Mouse (Mus musculus) ES-Bruce4 (cell line): ENCODE results near the gene Foxn4. TPM values are rescaled to one million over a fixed set of nuclear protein-coding genes. Genes with fewer than 3 reads are reported as not detected.

Source experiments
- H3K27ac ChIP-seq: 2 replicates; pipeline ENCODE4 v1.5.1; 2012; ENCODE audit warnings: low read length, inconsistent platforms; ENCODE audit not compliant: insufficient read depth
- H3K27me3 ChIP-seq: 2 replicates; pipeline ENCODE4 v1.6.1; 2012; ENCODE audit warnings: mild to moderate bottlenecking, low read length, inconsistent platforms; ENCODE audit not compliant: control insufficient read depth, poor library complexity, insufficient read depth, severe bottlenecking
- H3K36me3 ChIP-seq: 2 replicates; pipeline ENCODE4 v1.6.1; 2012; ENCODE audit warnings: inconsistent platforms, mild to moderate bottlenecking, low read length, moderate library complexity; ENCODE audit not compliant: control insufficient read depth, poor library complexity, insufficient read depth, severe bottlenecking
- H3K4me1 ChIP-seq: one replicate; pipeline ENCODE4 v1.8.1; 2011; ENCODE audit warnings: low read length; ENCODE audit not compliant: control insufficient read depth, insufficient read depth
- H3K4me3 ChIP-seq: 2 replicates; pipeline ENCODE4 v1.5.1; 2011; ENCODE audit warnings: low read depth, mild to moderate bottlenecking, low read length
- H3K9ac ChIP-seq: 2 replicates; pipeline ENCODE4 v1.6.1; 2012; ENCODE audit warnings: low read depth, mild to moderate bottlenecking, inconsistent platforms; ENCODE audit not compliant: poor library complexity, severe bottlenecking
- H3K9me3 ChIP-seq: replicated peaks from 2 replicates; pipeline ENCODE4 v1.6.1; 2012; ENCODE audit warnings: mild to moderate bottlenecking, low read length, inconsistent platforms; ENCODE audit not compliant: control insufficient read depth, poor library complexity, insufficient read depth, severe bottlenecking
- CTCF ChIP-seq: IDR thresholded peaks from one replicate; pipeline ENCODE4 v1.8.1; 2011; ENCODE audit warnings: low read depth, low read length
- EP300 ChIP-seq: IDR thresholded peaks from 2 replicates; pipeline ENCODE4 v1.6.1; 2011; ENCODE audit warnings: low read depth, low read length; ENCODE audit not compliant: insufficient read depth
- POLR2A ChIP-seq: IDR thresholded peaks from one replicate; pipeline ENCODE4 v1.8.1; 2011; ENCODE audit warnings: low read length; ENCODE audit not compliant: insufficient read depth
- polyA plus RNA-seq: library from polyadenylated mRNA; stranded (reverse); fragments of >200 nt; gene quantifications from 2 replicates; pipeline ENCODE4 v1.2.4, GENCODE M21; 2011; ENCODE audit warnings: low read depth; ENCODE audit not compliant: missing spikeins, insufficient read depth, insufficient read length

The Foxn4 gene
- polyA plus RNA-seq, 1 experiment = 3.7 TPM

DNA sequence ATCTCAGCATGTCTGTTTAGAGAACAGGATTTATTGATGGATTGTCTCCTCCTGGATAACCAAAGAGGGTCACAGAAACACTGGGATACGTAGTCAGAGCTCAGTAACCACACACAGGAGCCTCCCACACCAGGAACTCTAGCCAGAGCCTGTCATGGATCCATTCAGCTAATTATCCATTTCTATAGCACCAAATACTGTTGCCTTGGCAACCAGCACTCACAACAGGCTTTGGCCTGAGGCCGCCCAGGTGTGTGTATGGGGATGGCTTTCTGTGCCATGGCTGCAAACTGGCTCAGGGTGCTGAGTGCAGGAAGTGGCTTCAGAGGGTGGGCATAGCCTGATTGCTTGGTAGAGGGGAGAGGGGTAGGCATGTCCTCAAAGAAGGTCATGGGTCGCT is 16.4 kb upstream of the Foxn4 start:
- Histone ChIP-seq H3K4me3 (no peak overlapping the region), H3K36me3 (no peaks in the 10 kb centered on the region), H3K9ac (no peak overlapping the region), H3K27ac (no peak overlapping the region), H3K4me1 (no peaks in the 10 kb centered on the region), H3K9me3 (no peaks in the 10 kb centered on the region), H3K27me3 (no peaks in the 10 kb centered on the region)
- TF ChIP-seq CTCF (no peak), POLR2A (no peak)

- Histone ChIP-seq H3K27me3 (no peaks in the 10 kb centered on the region), H3K4me1 (no peaks in the 10 kb centered on the region), H3K36me3 (no peaks in the 10 kb centered on the region), H3K9me3 (no peaks in the 10 kb centered on the region), H3K4me3 (peak within 1 kb of the TSS; percentile 9), H3K27ac (no peak within 1 kb of the TSS), H3K9ac (no peak within 1 kb of the TSS)
- TF ChIP-seq EP300 (no peak), CTCF (no peak), POLR2A (no peak)
Observed at GRCm38 (mm10) chr5:114288874-114289273, 15.3 kb upstream of the Foxn4 start, which contains the start of gene Myo1h. Myo1h (plus strand) TSS chr5:114289166.

- TF ChIP-seq EP300 (no peak), CTCF (no peak), POLR2A (no peak)
- Histone ChIP-seq H3K9ac (no peak overlapping the region), H3K9me3 (no peaks in the 10 kb centered on the region), H3K4me1 (no peaks in the 10 kb centered on the region), H3K4me3 (no peak overlapping the region), H3K27me3 (no peaks in the 10 kb centered on the region), H3K27ac (no peak overlapping the region), H3K36me3 (no peaks in the 10 kb centered on the region)
Observed at GRCm38 (mm10) chr5:114288396-114288795, 14.8 kb upstream of the Foxn4 start.

GRCm38 (mm10) chr5:114286872-114287571 is 13.4 kb upstream of the Foxn4 start:
- no peak overlapping the region for H3K27ac ChIP-seq
- no peaks in the 10 kb centered on the region for H3K9me3 ChIP-seq
- no peaks in the 10 kb centered on the region for H3K27me3 ChIP-seq
- H3K36me3 ChIP-seq = no peaks in the 10 kb centered on the region
- no peak overlapping the region for H3K4me3 ChIP-seq
- no peaks in the 10 kb centered on the region for H3K4me1 ChIP-seq
- H3K9ac ChIP-seq = no peak overlapping the region
- TF ChIP-seq EP300 (no peak), CTCF (no peak), POLR2A (no peak)

GRCm38 (mm10) chr5:114286102-114286501 is 12.5 kb upstream of the Foxn4 start:
- no peaks in the 10 kb centered on the region for H3K36me3 ChIP-seq
- no peak overlapping the region for H3K4me3 ChIP-seq
- H3K27ac ChIP-seq = no peak overlapping the region
- no peaks in the 10 kb centered on the region for H3K27me3 ChIP-seq
- H3K9me3 ChIP-seq = no peaks in the 10 kb centered on the region
- no peaks in the 10 kb centered on the region for H3K4me1 ChIP-seq
- no peak overlapping the region for H3K9ac ChIP-seq
- TF ChIP-seq EP300 = no peak
- no peak for TF ChIP-seq POLR2A
- peak; percentile 79 for TF ChIP-seq CTCF

- Histone ChIP-seq H3K27me3 (no peaks in the 10 kb centered on the region), H3K4me3 (no peak overlapping the region), H3K9me3 (no peaks in the 10 kb centered on the region), H3K4me1 (no peaks in the 10 kb centered on the region), H3K27ac (no peak overlapping the region), H3K9ac (no peak overlapping the region), H3K36me3 (no peaks in the 10 kb centered on the region)
- no peak for TF ChIP-seq EP300
- TF ChIP-seq POLR2A = no peak
- TF ChIP-seq CTCF = no peak
Observed at GRCm38 (mm10) chr5:114285398-114285700, 11.7 kb upstream of the Foxn4 start.
